Mouse (Mus musculus): ENCODE data around the gene Tbc1d22a.

GRCm38 (mm10) chr15:86404866-86405265 lies 190.6 kb downstream of the Tbc1d22a start:
- TF ChIP-seq CTCF (IDR thresholded peaks at IDR 0.05; ENCODE audit: low read depth, low read length) (no peak), POLR2A (IDR thresholded peaks at IDR 0.05; ENCODE audit: borderline replicate concordance, low read depth, low read length) (no peak)

Data from bone marrow macrophage, adult 2 months (primary cell).